Mouse (Mus musculus) cerebellum, adult 2 months (tissue): Measurements from ENCODE around the gene Klhdc2.

Experiments
- CTCF ChIP-seq: fragments of 200-500 bp; IDR thresholded peaks from 2 replicates; pipeline ENCODE4 v1.5.1; 2011; ENCODE audit warnings: low read depth, mild to moderate bottlenecking, control low read depth, low read length, moderate library complexity, borderline replicate concordance; ENCODE audit not compliant: insufficient read depth
- POLR2A ChIP-seq: fragments of 200-500 bp; IDR thresholded peaks from 2 replicates; pipeline ENCODE4 v1.6.1; 2011; ENCODE audit warnings: low read length, control low read depth, borderline replicate concordance; ENCODE audit not compliant: insufficient read depth

- TF ChIP-seq CTCF (no peak), POLR2A (no peak)
These were observed 34.7 kb downstream of the Klhdc2 start for GRCm38 (mm10) chr12:69331187-69331586.
